Mouse (Mus musculus) brain, embryonic 18.5 days (tissue): Measurements from ENCODE around the gene Gipc2.

Source experiments
- DNase-seq: peaks from one replicate; pipeline ENCODE4 v3.0.0-alpha.2; 2012; ENCODE audit warnings: low read depth, low spot score

The Gipc2 gene

GRCm38 (mm10) chr3:152081381-152081780, 84.6 kb downstream of the Gipc2 start:
- DNase-seq = no peak

- DNase-seq = no peak
These were observed 89.9 kb downstream of the Gipc2 start for GRCm38 (mm10) chr3:152076088-152076487.

- DNase-seq = no peak
These were observed 97.0 kb downstream of the Gipc2 start for GRCm38 (mm10) chr3:152069001-152069400.

- no peak for DNase-seq
These were observed 97.7 kb downstream of the Gipc2 start for GRCm38 (mm10) chr3:152068311-152068710.

- DNase-seq = no peak
These were observed 99.3 kb downstream of the Gipc2 start for GRCm38 (mm10) chr3:152066696-152067095.

GRCm38 (mm10) chr3:152065806-152066205, 100.2 kb downstream of the Gipc2 start:
- no peak for DNase-seq

GRCm38 (mm10) chr3:152064166-152064565, 101.9 kb downstream of the Gipc2 start:
- no peak for DNase-seq

- DNase-seq = no peak
These were observed 103.2 kb downstream of the Gipc2 start for GRCm38 (mm10) chr3:152062806-152063205.

GRCm38 (mm10) chr3:152061145-152061544, 104.9 kb downstream of the Gipc2 start:
- no peak for DNase-seq

GRCm38 (mm10) chr3:152058235-152058634, 107.8 kb downstream of the Gipc2 start:
- DNase-seq = no peak

- DNase-seq = no peak
These were observed 111.8 kb downstream of the Gipc2 start for GRCm38 (mm10) chr3:152054260-152054659.

- DNase-seq = no peak
These were observed 114.1 kb downstream of the Gipc2 start for GRCm38 (mm10) chr3:152051959-152052358.

GRCm38 (mm10) chr3:152047914-152048313, 118.1 kb downstream of the Gipc2 start:
- no peak for DNase-seq

GRCm38 (mm10) chr3:152046895-152047294, 119.1 kb downstream of the Gipc2 start:
- no peak for DNase-seq
